Mouse (Mus musculus): Measurements from ENCODE around the gene Prkd2. TPM values are rescaled to one million over a fixed set of nuclear protein-coding genes. Genes with fewer than 3 reads are reported as not detected.

Gene Prkd2
- polyA plus RNA-seq, 1 experiment = 363 TPM

DNA sequence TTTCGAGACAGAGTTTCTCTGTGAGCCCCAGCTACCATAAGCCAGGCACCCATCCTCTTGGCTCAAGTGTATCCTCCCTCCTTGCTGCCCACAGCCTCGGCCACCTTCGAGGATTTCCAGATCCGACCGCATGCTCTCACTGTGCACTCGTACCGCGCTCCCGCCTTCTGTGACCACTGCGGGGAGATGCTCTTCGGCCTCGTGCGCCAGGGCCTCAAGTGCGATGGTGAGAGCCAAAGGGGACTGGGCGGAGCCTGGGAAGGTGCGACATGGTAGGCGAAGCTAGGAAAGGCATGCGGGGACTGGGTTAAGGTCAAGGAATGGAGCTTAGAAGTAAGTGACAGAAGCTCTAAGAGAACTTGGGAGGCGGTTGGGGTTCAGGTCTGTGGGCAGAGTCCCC lies 4.8 kb downstream of the Prkd2 start:
- Histone ChIP-seq H3K4me3 (ENCODE audit: control insufficient read depth, insufficient read depth, low read length) (no peak overlapping the region), H3K4me1 (replicated peaks; ENCODE audit: control insufficient read depth, insufficient read depth, low read length) (peaks cover 4% of the 10 kb centered on the region; the same call in 1 of the 2 replicates), H3K36me3 (ENCODE audit: control insufficient read depth, insufficient read depth, low read length) (peaks cover 56% of the 10 kb centered on the region), H3K27ac (ENCODE audit: control insufficient read depth, insufficient read depth, low read length) (no peak overlapping the region), H3K27me3 (ENCODE audit: control insufficient read depth, insufficient read depth, low read length) (no peaks in the 10 kb centered on the region)
- WGBS = 97% methylated on average over 19 of the region's 19 CpGs
- DNase-seq = no peak
- no peak for TF ChIP-seq POLR2A (IDR thresholded peaks at IDR 0.05; ENCODE audit: control insufficient read depth, extremely low read depth, insufficient read depth, low read length, poor library complexity)
- TF ChIP-seq CTCF (IDR thresholded peaks at IDR 0.05; ENCODE audit: borderline replicate concordance, control insufficient read depth, extremely low read depth, insufficient read depth, low read length, poor library complexity) = 0 out of 2 replicates have a peak, but pooled peaks have one; percentile 15

DNA sequence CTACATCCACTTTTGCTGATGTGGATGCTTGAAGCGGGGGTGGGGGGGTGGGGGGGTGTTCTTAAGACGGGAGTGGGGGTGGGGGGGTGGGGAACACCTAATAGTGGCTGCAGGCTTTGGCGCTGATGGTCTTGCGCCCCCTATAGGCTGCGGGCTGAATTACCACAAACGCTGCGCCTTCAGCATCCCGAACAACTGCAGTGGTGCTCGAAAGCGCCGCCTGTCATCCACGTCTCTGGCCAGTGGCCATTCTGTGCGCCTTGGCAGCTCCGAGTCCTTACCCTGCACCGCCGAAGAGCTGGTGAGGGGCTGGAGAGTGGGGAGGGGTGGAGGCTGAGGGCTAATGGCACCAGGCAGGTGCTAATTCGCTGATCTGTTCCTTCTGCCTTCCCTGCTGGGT lies 5.9 kb downstream of the Prkd2 start:
- H3K4me3 ChIP-seq (ENCODE audit: control insufficient read depth, insufficient read depth, low read length) = no peak overlapping the region
- H3K4me1 ChIP-seq (replicated peaks; ENCODE audit: control insufficient read depth, insufficient read depth, low read length) = peaks cover 4% of the 10 kb centered on the region; the same call in 1 of the 2 replicates
- no peak overlapping the region for H3K27ac ChIP-seq (ENCODE audit: control insufficient read depth, insufficient read depth, low read length)
- DNase-seq = peak; percentile 56
- 80% methylated on average over 17 of the region's 17 CpGs for WGBS
- peak; percentile 68; the same call in 1 of the 2 replicates for TF ChIP-seq CTCF (IDR thresholded peaks at IDR 0.05; ENCODE audit: borderline replicate concordance, control insufficient read depth, extremely low read depth, insufficient read depth, low read length, poor library complexity)
- no peak for TF ChIP-seq POLR2A (IDR thresholded peaks at IDR 0.05; ENCODE audit: control insufficient read depth, extremely low read depth, insufficient read depth, low read length, poor library complexity)
- no peaks in the 10 kb centered on the region for H3K27me3 ChIP-seq (ENCODE audit: control insufficient read depth, insufficient read depth, low read length)
- peaks cover 66% of the 10 kb centered on the region for H3K36me3 ChIP-seq (ENCODE audit: control insufficient read depth, insufficient read depth, low read length)

DNA sequence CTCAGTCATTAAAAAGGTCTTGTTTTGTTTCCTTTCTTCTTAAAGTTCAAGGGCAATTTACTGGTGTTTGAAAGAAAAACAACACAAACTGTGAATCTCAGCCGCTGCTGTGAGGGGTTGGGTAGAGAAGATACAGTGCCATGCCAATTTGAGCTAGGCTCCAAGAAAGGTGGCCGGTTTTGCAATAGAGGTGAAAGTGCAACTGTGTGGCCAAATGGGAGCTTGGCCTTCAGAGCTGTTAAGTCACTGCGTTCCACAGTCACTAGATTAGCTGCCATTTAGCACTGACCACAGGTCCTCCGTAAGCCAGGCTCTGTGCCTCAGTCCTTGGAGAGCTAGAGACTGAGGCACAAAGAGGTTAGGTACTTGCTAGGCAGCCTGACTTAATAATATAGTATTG lies 8.9 kb downstream of the Prkd2 start:
- Histone ChIP-seq H3K27ac (ENCODE audit: control insufficient read depth, insufficient read depth, low read length) (no peak overlapping the region), H3K27me3 (ENCODE audit: control insufficient read depth, insufficient read depth, low read length) (no peaks in the 10 kb centered on the region), H3K4me3 (ENCODE audit: control insufficient read depth, insufficient read depth, low read length) (no peak overlapping the region), H3K36me3 (ENCODE audit: control insufficient read depth, insufficient read depth, low read length) (peaks cover 97% of the 10 kb centered on the region), H3K4me1 (replicated peaks; ENCODE audit: control insufficient read depth, insufficient read depth, low read length) (0 out of 2 replicates have a peak, but pooled peaks cover 2% of the 10 kb centered on the region)
- no peak for DNase-seq
- TF ChIP-seq POLR2A (IDR thresholded peaks at IDR 0.05; ENCODE audit: control insufficient read depth, extremely low read depth, insufficient read depth, low read length, poor library complexity) (no peak), CTCF (IDR thresholded peaks at IDR 0.05; ENCODE audit: borderline replicate concordance, control insufficient read depth, extremely low read depth, insufficient read depth, low read length, poor library complexity) (no peak)
- 98% methylated on average over 4 of the region's 4 CpGs for WGBS

DNA sequence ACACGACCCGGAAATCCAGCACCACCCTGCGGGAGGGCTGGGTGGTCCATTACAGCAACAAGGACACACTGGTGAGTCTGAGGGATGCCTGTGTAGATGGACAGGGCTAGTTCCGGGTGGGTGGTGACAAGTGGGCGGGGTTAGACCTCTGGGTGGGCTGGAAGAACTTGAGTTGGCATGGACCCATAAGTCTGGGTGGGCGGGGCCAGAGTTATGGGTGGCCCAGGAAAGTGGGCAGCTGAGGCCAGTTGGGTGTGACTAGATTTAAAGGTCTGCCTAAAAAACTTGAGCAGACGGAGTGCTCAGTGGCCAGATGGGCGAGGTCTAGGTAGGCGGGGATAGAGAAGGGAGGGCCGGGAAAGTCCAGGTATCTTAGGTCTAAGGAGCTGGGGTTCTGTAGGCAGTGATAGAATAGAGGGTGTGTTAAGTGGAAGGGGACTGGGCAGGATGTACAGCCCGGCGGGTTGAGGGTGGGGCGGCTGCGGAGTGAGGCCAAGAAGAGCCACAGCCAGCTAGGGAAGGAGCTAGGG lies 10.7 kb downstream of the Prkd2 start:
- TF ChIP-seq POLR2A (IDR thresholded peaks at IDR 0.05; ENCODE audit: control insufficient read depth, extremely low read depth, insufficient read depth, low read length, poor library complexity) (no peak), CTCF (IDR thresholded peaks at IDR 0.05; ENCODE audit: borderline replicate concordance, control insufficient read depth, extremely low read depth, insufficient read depth, low read length, poor library complexity) (no peak)
- H3K4me1 ChIP-seq (replicated peaks; ENCODE audit: control insufficient read depth, insufficient read depth, low read length) = 0 out of 2 replicates have a peak, but pooled peaks cover 2% of the 10 kb centered on the region
- WGBS = 98% methylated on average over 14 of the region's 14 CpGs
- no peak overlapping the region for H3K27ac ChIP-seq (ENCODE audit: control insufficient read depth, insufficient read depth, low read length)
- peaks cover 96% of the 10 kb centered on the region for H3K36me3 ChIP-seq (ENCODE audit: control insufficient read depth, insufficient read depth, low read length)
- no peak for DNase-seq
- H3K27me3 ChIP-seq (ENCODE audit: control insufficient read depth, insufficient read depth, low read length) = no peaks in the 10 kb centered on the region
- H3K4me3 ChIP-seq (ENCODE audit: control insufficient read depth, insufficient read depth, low read length) = no peak overlapping the region

DNA sequence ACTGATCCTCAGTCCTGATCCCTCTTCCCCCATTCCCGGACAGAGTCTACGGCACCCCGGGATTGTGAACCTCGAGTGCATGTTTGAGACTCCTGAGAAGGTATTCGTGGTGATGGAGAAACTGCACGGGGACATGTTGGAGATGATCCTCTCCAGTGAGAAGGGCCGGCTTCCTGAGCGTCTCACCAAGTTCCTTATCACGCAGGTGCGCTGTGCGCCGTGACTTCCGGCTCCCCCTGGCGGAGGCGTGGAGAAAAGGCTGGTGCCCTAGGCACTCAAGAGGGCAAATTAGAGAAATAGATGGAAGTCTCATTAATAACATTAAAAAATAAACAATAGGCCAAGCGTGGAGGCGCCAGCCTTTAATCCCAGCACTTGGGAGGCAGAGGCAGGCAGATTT lies 15.6 kb downstream of the Prkd2 start:
- peaks cover 95% of the 10 kb centered on the region for H3K36me3 ChIP-seq (ENCODE audit: control insufficient read depth, insufficient read depth, low read length)
- DNase-seq = peak; percentile 57
- no peaks in the 10 kb centered on the region for H3K4me1 ChIP-seq (replicated peaks; ENCODE audit: control insufficient read depth, insufficient read depth, low read length)
- WGBS = 54% methylated on average over 17 of the region's 17 CpGs
- TF ChIP-seq CTCF (IDR thresholded peaks at IDR 0.05; ENCODE audit: borderline replicate concordance, control insufficient read depth, extremely low read depth, insufficient read depth, low read length, poor library complexity) (peak; percentile 80), POLR2A (IDR thresholded peaks at IDR 0.05; ENCODE audit: control insufficient read depth, extremely low read depth, insufficient read depth, low read length, poor library complexity) (no peak)
- H3K27me3 ChIP-seq (ENCODE audit: control insufficient read depth, insufficient read depth, low read length) = no peaks in the 10 kb centered on the region
- H3K27ac ChIP-seq (ENCODE audit: control insufficient read depth, insufficient read depth, low read length) = no peak overlapping the region
- no peak overlapping the region for H3K4me3 ChIP-seq (ENCODE audit: control insufficient read depth, insufficient read depth, low read length)

DNA sequence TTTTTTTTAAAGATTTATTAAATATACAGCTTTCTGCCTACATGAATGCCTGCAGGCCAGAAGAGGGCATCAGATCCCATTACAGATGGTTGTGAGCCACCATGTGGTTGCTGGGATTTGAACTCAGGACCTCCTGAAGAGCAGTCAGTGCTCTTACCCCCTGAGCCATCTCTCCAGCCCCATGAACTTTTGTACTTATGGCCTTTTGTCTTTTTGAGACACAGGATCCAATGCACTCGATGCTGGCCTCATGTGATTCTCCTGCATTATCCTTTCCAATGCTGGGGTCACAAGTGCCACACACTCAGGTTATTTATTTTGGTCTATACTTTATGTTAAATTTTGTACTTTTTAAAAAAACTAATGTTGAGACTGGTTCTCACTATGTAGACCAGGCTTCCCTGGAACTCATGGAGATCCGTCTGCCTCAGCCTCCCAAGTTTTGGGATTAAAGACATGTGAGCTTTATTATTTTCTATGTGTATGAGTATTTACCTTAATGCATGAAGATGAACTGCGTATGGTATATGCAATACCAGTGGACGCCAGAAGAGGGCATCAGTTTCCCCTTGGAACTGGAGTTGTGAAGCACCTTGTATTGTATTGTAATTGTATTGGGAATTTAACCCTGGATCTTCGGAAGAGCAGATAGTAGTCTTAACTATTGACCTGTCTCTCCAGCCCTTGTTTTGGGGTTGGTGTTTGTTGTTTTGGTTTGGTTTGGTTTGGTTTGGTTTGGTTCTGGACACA lies 17.4 kb downstream of the Prkd2 start:
- WGBS = 53% methylated on average over 5 of the region's 5 CpGs
- H3K36me3 ChIP-seq (ENCODE audit: control insufficient read depth, insufficient read depth, low read length) = peaks cover 95% of the 10 kb centered on the region
- no peak overlapping the region for H3K4me3 ChIP-seq (ENCODE audit: control insufficient read depth, insufficient read depth, low read length)
- no peaks in the 10 kb centered on the region for H3K4me1 ChIP-seq (replicated peaks; ENCODE audit: control insufficient read depth, insufficient read depth, low read length)
- no peak for TF ChIP-seq POLR2A (IDR thresholded peaks at IDR 0.05; ENCODE audit: control insufficient read depth, extremely low read depth, insufficient read depth, low read length, poor library complexity)
- TF ChIP-seq CTCF (IDR thresholded peaks at IDR 0.05; ENCODE audit: borderline replicate concordance, control insufficient read depth, extremely low read depth, insufficient read depth, low read length, poor library complexity) = no peak
- peak; percentile 64 for DNase-seq
- H3K27me3 ChIP-seq (ENCODE audit: control insufficient read depth, insufficient read depth, low read length) = no peaks in the 10 kb centered on the region
- H3K27ac ChIP-seq (ENCODE audit: control insufficient read depth, insufficient read depth, low read length) = no peak overlapping the region
